ENCODE assay signal across 35 mouse cellular contexts in genomic region chr7:97832987-97833386, GRCm38 (mm10).
"Had no signal": no experiment of that assay in that cellular context is flagged by ENCODE, and none has a peak within 500 bp of the region (broad histone marks: within the 10 kb centered on the region; RNA-seq: fewer than 3 reads in every experiment).

No protein-coding gene starts in this region.

- H3K27ac ChIP-seq: heart, adult 2 months; heart, embryonic 10.5 days; heart, embryonic 13.5 days; heart, embryonic 15.5 days; hindbrain, embryonic 10.5 days; hindbrain, embryonic 12.5 days; hindbrain, embryonic 13.5 days; hindbrain, embryonic 14.5 days; hindbrain, embryonic 15.5 days; hindbrain, postnatal 0 days; intestine, embryonic 15.5 days; kidney, embryonic 15.5 days; kidney, postnatal 0 days; layer of hippocampus, adult 2 months had no signal

- ATAC-seq: hindbrain, embryonic 16.5 days; hindbrain, postnatal 0 days; inflammation-experienced regulatory T-cells, adult 6 months; intestine, embryonic 15.5 days had no signal

- H3K4me2 ChIP-seq: heart, embryonic 11.5 days; heart, embryonic 12.5 days; heart, embryonic 13.5 days; heart, embryonic 15.5 days; hindbrain, embryonic 12.5 days; hindbrain, embryonic 13.5 days; hindbrain, embryonic 14.5 days; hindbrain, embryonic 15.5 days; intestine, embryonic 15.5 days; kidney, embryonic 15.5 days had no signal

- H3K4me1 ChIP-seq: heart, embryonic 10.5 days; heart, embryonic 12.5 days; heart, embryonic 13.5 days; heart, embryonic 15.5 days; hindbrain, embryonic 10.5 days; hindbrain, embryonic 12.5 days; hindbrain, embryonic 13.5 days; hindbrain, embryonic 15.5 days; intestine, embryonic 15.5 days had no signal

- H3K27me3 ChIP-seq: heart, embryonic 12.5 days; heart, embryonic 13.5 days; heart, embryonic 15.5 days; hindbrain, embryonic 12.5 days; hindbrain, embryonic 13.5 days; hindbrain, embryonic 15.5 days; intestine, embryonic 15.5 days; kidney, embryonic 15.5 days had no signal

- H3K36me3 ChIP-seq: heart, embryonic 10.5 days; heart, embryonic 12.5 days; heart, embryonic 13.5 days; heart, embryonic 15.5 days; hindbrain, embryonic 10.5 days; hindbrain, embryonic 12.5 days; hindbrain, embryonic 13.5 days; hindbrain, embryonic 15.5 days; intestine, embryonic 15.5 days; kidney, embryonic 15.5 days had no signal

- H3K9me3 ChIP-seq: heart, embryonic 10.5 days; heart, embryonic 12.5 days; heart, embryonic 13.5 days; heart, embryonic 15.5 days; hindbrain, embryonic 10.5 days; hindbrain, embryonic 12.5 days; hindbrain, embryonic 13.5 days; hindbrain, embryonic 15.5 days; intestine, embryonic 15.5 days; kidney, embryonic 15.5 days had no signal

- DNase-seq: heart, adult 18-20 months; heart, adult 2 months; heart, postnatal 10 days; heart, postnatal 14 days; heart, postnatal 36 days; heart, postnatal 4 days; kidney, adult 11 months; kidney, adult 18-20 months; kidney, adult 2 months; kidney, adult 8-10 months; kidney, adult 9 months; kidney, postnatal 10 days; kidney, postnatal 14 days; kidney, postnatal 25 days; kidney, postnatal 36 days; kidney, postnatal 4 days; layer of hippocampus, adult 9-11 months; layer of hippocampus, postnatal 36 days had no signal

- H3K4me3 ChIP-seq: heart, adult 2 months; heart, embryonic 10.5 days; heart, embryonic 12.5 days; heart, embryonic 13.5 days; heart, embryonic 15.5 days; hindbrain, embryonic 10.5 days; hindbrain, embryonic 12.5 days; hindbrain, embryonic 13.5 days; hindbrain, embryonic 15.5 days; intestine, embryonic 15.5 days; kidney, embryonic 15.5 days; layer of hippocampus, adult 2 months had no signal

- H3K9ac ChIP-seq: heart, embryonic 12.5 days; heart, embryonic 13.5 days; heart, embryonic 15.5 days; hindbrain, embryonic 12.5 days; hindbrain, embryonic 13.5 days; hindbrain, embryonic 14.5 days; hindbrain, embryonic 15.5 days; intestine, embryonic 15.5 days; kidney, embryonic 15.5 days had no signal
